Mouse (Mus musculus) kidney, adult 18-20 months (tissue): ENCODE measurements around the gene Hcfc1r1.

ENCODE experiments used
- DNase-seq: peaks from one replicate; pipeline ENCODE4 v3.0.0; 2021

Gene Hcfc1r1

DNA sequence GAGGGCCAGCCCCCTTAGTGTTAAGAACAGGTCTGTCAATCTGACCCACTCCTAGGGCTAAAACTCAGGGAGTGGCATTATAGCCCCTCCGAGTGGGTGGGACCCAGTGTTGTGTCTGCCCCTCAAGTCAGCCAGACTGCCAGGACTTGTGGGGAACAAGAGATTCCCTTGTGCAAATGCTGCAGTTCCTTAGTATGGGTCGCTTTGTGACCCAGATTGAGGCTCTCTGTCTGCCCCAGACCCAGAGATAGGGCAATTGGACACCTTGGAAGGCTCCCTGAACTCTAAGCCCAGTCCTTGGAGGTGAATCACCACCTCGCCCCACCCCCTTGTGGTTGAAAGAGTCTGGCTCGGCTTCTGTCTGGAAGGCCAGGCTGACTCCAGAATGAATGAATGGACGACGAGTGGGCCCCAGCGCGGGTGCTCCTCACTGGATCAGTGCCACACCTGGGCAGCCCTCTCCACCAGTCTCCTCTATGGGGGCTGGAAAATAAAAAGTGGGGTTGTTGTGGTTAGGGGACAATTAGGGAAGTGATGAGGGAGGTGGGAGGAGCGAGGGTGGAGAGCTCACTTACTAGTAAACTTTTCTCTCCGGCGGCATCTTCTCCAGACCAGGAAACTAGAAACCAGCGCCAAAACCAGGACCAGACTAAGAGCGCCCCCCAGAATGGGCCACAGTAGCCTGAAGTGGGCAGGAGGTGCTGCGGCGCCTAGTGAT lies 2.3 kb downstream of the Hcfc1r1 start:
- peak; percentile 60 for DNase-seq

DNA sequence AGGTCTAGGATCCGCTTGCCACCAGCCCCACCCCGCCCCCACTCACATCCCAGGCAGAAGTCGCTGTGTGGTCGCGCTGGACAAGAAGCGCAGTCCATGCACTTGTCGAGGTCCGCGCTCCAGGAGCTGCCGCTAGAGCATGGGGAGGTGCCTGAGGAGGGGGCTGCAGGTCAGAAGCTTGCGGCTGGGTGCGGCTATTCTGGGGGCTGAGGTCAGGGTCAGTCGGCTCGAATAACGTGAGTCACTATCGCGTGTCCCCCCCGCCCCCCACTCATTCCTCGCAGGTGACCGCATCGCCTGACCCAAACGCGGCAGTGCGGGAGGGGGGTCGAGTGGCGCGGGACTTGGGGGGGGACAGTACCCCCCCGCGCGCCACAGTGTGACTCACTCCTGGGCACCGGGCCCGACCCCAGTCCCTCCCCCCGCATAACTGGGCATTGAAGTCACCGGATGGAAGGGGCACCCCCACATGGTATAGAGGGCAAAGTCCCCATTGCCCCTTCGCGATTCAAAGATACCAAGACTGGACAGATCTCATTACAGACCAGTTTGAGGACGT lies 3.2 kb downstream of the Hcfc1r1 start:
- peak; percentile 42 for DNase-seq

DNA sequence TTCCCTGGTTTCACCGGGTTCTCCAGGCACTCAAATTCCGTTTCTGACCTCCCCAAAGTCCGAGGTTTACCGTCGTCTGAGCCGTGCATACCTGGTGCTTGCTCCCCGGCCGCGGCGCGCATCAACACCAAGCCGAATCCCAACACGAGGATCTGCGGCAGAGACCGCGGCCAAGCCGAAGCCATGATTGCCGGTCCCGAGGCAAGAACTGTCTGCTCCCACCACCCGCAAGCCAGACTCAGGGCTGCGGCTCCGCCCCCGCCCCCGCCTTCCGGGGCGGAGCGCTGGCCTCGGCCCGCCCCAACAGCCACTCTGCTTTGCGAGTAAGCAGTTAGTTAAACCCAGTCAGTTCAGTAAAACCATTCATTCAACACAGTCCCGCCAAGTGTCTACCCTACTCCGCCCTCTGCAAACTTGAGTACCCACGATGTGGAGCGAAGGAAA lies 3.9 kb downstream of the Hcfc1r1 start, which contains the start of gene Tnfrsf12a:
Gene Tnfrsf12a (minus strand): TSS at position 233 of the 444 bp plus-strand sequence.
- DNase-seq = peak; percentile 90

DNA sequence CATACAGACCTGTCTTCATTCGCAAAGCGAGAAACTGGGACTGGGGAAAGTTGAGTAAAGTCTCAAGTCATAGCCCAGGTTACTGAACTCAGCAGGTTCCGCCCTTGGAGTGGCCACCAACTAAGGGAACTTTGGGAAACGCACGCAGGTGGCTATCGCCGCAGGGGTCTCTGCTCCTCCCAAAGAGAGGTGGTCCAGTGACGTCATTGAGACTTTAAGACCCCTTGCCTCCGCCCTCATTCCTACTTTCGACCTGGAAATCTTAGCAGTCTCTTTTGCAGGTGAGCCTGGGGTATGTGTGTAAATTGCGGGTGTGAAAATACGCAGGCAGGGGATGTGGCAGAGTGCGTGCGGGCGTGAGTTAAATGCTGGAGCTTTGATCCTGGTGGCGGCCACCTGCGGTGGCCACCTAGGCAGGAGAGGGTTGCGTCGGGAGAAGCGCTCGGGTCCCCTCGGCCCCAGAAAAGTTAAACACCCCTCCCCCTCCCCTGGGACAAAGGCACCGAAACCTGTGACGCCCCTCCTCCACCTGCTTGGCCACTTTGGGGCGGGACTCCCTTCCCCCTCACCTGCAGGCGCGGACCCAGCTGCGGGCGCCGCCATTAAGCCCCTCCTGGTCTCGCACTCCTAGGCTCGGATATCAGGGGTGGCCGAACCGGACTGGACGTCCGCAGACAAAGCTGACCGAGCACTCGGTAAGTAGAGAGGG lies 5.9 kb downstream of the Hcfc1r1 start, which contains the start of gene Cldn6:
Gene Cldn6 (plus strand): TSS at position 123 of the 709 bp plus-strand sequence.
- no peak for DNase-seq

DNA sequence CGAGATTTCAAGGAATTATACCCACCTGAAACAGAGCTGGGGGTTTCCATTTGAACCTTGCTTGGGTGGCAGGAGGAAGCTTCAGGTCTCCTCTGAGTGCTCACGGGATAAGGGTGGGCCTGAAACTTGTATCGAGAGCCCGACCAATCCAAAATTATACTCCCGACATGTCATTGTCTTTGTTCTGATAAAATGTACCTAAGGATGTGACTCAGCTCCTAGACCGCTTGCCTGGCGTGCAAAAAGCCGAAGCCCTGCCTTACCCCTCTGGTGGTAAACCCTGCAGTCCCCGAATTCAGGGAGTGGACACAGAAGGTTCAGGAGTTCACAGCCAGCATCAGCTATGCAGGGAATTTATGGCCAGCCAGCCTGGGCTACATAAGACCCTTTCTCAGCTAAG lies 6.9 kb downstream of the Hcfc1r1 start:
- no peak for DNase-seq

DNA sequence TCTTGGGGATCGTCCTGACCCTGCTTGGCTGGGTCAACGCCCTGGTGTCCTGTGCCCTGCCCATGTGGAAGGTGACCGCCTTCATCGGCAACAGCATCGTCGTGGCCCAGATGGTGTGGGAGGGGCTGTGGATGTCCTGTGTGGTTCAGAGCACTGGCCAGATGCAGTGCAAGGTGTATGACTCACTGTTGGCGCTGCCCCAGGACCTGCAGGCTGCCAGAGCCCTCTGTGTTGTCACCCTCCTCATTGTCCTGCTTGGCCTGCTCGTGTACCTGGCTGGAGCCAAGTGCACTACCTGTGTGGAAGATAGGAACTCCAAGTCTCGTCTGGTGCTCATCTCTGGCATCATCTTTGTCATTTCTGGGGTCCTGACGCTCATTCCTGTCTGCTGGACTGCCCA lies 7.7 kb downstream of the Hcfc1r1 start:
- no peak for DNase-seq

DNA sequence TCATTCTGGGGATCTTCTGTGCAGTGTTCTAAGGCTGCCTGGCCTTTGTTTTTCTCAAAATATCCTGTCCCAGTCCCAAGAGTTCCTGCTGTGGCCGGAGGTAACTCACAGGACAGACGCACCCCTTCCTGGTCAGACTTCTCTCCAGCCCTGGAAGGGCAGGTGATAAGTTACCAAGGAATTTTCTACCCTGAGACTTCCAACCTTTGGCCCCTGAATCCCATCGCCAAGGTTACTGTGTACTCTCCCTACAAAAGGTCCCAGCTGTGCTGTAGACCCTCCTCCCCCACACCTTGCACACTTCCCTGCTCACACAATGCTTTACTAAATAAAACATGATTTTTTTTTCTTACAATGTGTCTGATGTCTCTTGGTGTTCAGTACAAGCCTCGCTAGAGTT lies 8.7 kb downstream of the Hcfc1r1 start:
- no peak for DNase-seq

DNA sequence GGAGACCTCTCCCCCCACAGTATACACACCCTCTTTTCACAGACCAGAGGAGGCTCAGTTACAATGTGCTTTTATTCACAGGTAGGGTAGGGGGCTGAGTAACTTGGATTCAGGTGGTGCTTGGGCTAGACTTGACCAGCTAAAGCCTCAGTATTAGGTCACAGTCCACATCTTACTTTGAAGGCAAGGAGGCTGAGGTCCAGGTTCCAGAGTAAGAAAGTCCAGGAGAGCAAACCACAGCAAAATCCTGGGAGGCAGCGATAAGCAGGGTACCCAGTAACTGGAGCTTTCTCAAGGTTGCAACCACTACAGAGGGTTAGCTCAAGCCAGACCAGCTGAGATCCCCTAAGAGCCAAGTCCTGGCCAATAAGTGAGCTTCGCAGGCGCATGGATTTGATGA lies 9.1 kb downstream of the Hcfc1r1 start:
- peak; percentile 13 for DNase-seq

DNA sequence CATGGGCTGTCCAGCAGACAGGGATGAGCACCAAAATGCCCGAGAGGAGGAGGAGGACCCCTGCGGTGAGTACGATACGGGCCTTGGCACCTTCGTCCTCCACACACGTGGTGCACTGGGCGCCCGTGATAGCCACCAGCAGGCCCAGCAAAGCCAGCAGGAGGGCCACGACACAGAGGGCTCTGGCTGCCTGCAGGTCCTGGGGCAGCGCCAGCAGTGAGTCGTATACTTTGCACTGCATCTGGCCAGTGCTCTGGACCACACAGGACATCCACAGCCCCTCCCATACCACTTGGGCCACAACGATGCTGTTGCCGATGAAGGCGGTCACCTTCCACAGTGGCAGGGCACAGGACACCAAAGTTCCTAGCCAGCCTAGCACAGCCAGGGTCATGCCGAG lies 9.8 kb downstream of the Hcfc1r1 start:
- no peak for DNase-seq

DNA sequence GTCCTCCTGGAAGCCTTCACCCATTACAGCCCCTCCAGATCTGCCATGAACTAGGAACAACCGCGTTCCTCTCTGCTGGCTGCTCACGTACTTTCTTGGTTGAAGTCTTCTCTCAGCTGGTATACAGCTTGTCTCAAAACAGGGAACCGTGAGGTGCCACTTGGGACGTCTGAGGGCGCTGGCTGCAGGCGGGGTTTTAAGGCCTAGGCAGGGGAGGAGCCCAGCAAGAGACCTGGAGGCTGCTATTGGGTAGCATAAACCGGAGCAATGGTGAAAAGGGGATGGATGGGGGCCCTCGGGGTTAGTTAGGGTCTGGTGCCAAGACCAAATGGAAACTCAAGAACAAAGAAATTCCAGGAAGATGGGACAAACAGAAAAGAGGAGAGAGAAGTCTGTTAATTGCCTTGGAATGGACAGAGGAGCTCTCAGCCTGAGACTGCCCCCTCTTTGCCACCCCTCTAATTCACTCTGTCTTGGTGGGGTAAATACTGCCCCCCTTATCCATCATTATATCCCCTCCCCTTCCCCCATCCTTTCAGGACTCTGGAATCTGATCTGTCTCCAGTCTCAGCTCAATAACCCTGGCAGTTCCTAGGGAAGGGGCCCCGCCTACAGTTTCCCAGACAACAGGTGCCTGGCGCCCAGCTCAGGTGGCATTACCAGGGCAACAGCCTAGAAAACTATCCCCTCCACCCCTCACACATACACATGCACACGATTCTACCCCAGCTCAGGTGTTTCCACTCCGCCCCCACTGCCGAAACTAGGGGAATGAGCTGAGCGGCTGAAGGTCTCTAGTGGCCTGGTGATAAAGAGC lies 10.7 kb downstream of the Hcfc1r1 start, which contains the start of gene Cldn9:
Gene Cldn9 (minus strand): TSS at position 171 of the 817 bp plus-strand sequence.
- peak; percentile 7 for DNase-seq

DNA sequence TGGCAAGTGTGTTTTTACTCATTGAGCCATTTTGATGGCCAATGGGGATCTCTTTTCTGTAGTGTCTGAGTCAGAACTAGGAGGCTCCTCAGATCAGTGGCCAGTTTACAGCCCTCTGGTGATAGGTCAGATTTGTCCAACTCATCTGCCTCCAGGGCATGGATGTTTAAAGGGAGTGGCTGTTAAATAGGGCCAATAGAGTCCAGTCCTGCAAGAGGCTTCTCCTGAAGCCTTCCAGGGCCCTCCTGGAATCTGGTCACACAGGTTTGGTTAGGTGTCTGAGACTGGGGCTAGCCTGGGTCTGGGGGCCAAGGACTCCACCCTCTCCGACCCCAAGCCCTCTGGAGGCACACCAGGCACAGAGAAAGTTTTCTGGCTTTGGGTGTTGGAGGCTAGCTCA lies 21.1 kb downstream of the Hcfc1r1 start:
- no peak for DNase-seq

DNA sequence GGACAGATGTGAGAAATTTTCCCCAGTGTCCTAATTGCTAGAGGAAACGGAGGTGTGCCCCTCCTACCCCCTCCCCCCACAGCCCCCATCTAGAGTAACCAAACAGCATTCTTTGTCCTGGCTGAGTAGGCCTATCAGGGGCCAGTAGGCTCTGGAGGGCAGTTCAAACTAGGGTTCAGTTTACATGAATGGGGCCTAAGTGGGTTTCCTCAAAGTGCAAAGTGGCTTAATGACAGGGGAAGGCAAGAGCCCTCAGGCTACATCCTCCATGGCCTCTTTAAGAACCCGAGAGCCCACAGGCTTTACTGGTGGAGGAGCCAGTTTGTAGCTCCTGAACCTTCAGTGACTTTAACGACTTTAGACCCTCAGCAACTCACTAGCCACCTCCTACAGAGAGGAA lies 22.4 kb downstream of the Hcfc1r1 start:
- DNase-seq = no peak

DNA sequence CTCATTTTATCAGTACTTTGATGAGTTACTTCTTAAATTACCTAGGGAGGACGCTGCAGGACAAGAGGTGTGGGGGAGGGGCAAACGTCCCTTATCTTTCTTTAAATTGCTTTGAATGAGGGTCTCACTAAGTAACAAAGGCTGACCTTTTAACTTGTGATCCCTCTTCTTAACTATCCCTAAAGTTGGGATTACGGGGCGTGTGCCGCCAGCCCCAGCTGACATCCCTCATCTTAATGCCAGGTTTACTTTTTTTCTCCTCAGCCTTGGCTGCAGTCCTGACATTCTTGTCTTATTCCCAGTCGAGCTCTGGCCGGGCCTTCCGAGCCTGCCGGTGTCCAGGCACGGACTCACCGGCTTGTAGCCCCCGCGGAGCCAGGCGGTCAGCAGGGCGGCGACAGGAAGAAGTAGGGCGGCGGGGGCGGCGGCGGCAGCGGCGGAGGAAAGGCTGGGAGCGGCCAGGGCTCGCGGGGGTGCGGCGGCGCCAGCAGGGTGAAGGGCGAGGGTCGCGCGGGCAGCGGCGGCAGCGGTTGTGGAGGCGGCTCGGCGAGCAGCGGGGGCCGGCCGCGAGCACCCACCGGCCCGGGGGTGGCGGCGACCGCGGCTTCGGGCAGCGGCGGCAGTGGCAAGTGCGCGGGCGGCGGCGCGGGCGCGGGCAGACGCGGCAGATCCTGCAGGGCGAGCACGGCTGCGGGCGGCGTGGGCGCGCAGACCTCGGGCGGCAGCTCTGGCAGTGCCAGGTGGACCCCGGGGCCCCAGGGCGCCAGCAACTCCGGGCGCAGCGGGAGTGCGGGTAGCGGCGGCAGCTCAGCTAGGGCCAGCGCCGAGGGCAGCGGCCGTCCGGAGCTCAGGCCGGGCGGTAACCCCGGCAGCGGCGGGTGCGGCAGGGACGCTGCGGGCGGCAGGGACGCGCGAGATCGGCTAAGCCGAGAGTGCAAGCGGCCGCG lies 26.0 kb downstream of the Hcfc1r1 start:
- peak; percentile 51 for DNase-seq

DNA sequence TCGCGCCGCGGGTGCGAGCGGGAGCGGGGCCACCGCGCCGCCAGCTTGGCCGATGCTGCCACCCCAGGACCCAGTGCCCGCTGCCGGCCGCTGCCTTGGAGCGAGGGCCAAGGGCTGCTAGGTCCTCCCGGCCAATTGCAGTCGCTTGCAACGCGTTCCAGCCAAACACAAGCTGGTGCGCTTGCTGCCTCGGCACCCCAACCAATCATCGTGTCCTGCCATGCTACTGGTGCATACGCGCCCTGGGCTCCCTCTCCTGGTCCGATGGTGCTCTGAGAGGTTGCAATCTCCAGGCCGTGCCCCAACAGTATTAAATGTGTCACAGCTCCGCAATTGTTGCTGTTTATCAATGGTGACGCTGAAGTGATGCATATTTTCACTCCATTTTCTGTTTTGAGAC lies 26.7 kb downstream of the Hcfc1r1 start:
- DNase-seq = peak; percentile 91

DNA sequence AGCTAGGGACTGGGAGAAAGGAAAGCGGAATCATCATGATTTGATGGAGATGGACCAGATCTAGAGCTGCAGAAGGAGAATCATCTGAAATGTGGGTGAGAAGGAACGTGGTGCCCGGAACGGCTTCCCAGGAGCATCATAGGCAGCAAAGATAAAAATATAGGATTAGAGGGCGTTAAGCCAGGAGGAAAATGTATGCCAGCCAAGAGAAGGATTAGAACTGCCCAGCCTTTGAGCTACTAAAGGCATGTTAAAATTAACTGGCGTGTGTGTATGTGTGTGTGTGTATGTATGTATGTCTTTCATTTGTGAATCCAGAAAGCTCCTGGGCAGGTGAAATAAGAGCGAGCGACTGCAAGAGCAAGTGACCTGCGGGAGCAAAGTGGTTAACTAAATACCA lies 29.9 kb downstream of the Hcfc1r1 start:
- no peak for DNase-seq

DNA sequence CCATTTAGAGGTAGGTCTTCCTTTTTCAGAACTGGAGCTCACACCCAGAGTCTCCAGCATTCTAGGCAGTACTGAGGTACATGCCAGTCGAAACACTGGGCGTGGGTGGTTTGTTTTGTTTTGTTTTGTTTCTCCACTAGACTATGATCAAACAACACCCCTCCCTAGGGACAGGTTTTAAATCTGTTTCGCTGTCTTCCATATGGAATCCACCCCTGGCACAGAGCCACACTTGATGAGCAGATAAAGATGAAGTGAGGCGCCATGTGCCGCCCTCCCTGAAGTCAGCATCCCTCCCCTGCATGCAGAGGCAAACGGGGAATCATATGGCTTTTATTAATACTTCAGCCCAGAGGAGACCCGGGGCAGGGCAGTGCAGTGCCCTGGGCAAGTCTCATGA lies 31.3 kb downstream of the Hcfc1r1 start:
- no peak for DNase-seq

DNA sequence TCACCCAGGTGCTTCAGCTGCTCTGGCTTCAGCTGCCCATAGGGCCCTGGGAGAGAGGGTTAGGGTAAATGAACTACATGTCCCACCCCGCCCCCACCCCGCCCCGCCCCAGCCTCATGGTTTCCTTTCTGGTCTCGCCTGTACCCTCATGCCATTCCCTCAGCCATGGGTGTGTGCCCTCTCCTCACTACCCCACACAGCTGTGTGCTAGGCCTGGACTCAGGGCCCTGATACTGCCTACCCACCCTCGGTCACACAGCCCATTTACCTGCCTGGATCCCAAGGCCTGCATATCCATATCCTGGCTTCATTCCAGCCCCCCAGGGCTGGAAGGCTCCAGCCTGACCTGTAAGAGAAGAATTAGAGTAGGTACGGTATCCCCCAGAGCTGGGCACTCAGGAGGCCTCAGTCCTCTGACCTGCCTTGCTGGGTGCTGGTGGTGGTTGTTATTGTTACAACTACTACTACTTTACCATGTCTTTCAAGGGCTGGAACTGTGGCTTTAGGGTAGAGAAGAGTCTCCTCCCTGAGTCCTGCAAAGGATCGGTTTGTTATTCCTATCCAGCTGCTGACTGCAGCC lies 32.2 kb downstream of the Hcfc1r1 start:
- DNase-seq = no peak

DNA sequence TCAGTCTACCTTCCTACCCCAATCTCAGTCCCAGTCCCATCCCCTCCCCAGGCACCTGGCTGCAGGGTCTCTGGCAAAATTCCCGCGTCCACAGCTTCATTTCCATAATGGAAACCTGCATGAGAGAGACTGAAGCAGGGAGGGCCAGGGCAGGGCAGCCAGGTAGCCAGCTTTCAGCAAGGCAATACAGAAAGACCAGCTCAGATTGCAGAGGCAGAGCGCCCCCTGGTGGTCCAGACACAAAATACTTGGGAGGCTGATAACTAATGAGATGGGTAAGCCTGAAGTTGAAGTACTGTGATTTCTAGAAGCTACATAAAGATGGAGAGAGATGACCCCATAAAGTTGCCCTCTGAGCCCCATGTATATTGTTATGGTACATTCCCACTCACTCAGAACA lies 32.8 kb downstream of the Hcfc1r1 start:
- peak; percentile 80 for DNase-seq

DNA sequence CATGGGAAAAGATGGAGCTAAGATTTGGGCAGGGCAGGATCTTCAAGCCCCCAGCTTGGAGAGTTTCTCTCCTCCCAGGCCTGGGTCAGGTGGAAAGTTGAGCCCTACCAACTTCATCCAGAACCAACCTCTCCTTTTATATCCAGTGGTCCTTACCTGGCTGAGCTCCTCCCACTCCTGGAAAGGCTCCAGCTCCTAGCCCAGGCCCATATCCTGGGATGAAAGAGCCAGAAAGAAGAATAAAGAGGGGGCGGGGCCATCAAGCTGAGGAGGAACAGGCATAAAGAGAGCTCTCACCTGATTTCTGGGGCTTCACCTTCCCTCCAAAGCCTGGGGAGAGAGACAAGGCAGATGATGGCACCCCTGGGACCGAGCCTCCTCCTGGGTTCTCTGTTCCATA lies 43.6 kb downstream of the Hcfc1r1 start:
- DNase-seq = no peak

DNA sequence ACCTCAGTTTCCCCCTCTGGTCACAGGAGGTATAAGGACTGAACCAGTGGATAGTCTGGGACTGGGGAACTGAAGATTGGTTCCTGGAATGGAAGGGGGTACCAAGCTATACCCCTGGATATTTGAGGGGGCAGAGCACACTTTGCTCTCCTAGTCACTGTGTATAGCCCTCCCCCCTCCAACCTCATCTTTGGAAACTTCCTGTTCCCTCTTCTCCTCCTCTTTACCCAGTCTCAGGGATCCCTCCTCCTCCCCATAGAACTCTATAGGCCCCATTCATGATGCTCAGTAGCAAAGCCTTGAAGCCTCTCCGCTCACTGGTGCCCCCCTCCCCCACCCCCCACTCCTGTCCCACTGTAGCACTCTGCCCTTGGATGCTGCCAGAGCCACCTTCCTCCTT lies 46.1 kb downstream of the Hcfc1r1 start:
- no peak for DNase-seq

DNA sequence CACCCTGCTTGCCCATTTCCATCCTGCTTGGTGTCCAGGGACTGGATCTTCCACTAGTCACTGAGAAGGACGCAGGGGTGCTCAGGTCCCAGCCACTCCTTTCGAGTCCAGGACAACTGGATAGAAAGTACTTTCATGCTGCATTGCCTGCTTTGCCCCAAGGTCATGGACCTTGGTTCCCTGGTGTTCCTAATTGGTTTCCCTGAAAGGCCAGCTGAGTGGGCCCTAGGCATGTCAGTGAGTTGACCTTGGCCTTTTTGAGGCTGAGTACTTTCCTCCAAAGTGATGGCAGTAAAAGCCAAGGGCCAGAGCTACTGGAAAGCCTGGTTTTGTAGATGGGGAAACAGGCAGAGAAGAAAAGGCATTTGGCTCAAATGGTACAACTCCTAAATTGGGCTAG lies 48.5 kb downstream of the Hcfc1r1 start:
- no peak for DNase-seq
